Mouse (Mus musculus) natural killer cell, adult 2 months (primary cell): ENCODE data around the gene Cdc25a.

Source experiments
- DNase-seq, 2 experiments: peaks; one replicate each; pipeline ENCODE4 v3.0.0; 2022; ENCODE audit warnings: low spot score in 2 of 2

Cdc25a gene

GRCm38 (mm10) chr9:109932756-109933375 is 57.5 kb downstream of the Cdc25a start:
- peak in 1 of 2 experiments; percentile 5 for DNase-seq

DNA sequence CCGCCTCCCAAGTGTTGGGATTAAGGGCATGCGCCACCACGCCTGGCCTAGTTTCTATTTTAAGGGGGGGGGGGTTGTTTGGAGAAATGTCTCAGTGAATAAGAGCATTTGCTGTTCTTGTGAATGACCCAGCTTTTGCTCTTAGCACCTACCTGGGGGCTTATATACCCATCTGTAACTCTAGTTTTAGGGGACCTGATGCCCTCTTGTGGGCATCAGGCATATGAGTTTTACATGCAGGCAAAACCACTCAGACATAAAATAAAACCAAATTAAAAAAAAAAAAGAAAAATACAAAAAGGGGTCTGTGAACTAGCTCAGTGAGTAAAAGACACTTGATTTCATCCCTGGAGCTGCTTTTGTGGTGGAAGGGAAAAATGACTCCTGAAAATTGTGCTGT is 64.0 kb downstream of the Cdc25a start:
- DNase-seq: no peak

- DNase-seq: no peak
Measured at GRCm38 (mm10) chr9:109942796-109943195, 67.4 kb downstream of the Cdc25a start.
